Mouse (Mus musculus): ENCODE results near the gene Tmem108.

Tmem108 gene

DNA sequence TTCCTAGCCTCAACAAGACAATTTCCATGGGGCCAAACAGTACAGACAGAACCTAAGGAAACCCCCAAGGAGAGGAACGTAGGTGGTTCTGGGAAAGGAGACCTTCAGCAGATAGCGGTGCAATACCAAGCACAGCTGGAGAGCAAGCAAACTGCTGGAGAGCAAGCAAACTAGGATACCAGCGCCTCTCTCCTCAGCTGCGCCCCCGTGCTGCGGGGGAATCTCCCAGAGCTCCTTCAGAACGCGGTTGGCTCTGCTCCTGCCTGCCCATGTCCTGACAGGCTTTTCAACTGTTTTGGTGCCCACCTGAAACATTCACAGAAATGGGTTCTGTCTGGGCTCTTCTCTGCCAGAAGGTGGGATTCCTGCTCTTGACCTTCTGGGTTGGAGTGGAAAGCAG, 221.1 kb downstream of the Tmem108 start:
- DNase-seq, result no peak

DNA sequence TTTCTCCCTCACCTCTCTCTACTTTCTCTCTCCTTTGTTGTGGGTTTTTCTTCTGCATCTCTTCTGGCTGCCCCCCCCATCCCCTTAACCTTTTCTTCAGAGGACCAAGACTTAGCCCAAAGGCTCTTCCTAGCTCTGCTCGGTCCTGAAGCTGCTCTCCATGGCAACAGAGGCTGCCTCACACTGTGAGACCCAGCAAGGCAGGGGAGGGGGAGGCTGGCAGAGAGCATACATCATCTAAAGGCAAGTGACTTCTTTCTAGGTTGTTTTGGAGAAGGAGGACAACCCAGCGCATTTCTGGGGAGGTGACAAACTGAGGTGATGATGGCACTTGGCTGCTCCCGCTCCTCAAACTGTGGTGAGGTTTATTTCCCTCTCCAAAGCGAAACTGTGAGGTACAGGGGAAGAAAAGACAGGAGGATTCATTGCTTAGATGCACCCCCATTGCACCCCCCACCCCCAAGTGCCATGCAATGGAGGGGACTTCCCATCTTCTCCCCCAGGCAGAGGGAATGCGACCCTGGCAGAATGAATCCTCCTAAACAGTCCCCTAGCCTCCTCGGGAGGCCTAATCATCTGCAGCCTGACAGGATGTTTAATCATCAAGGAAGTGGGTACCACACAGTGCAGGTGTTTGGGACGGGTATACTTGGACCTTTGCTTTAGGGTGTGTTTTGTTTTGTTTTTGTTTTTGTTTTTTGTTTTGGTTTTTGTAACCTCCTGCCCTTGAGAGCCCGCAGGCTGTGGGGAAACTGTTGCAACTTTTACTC, 223.4 kb downstream of the Tmem108 start:
- no peak for DNase-seq

GRCm38 (mm10) chr9:103536059-103536634, 225.5 kb downstream of the Tmem108 start:
- DNase-seq, result no peak

GRCm38 (mm10) chr9:103525041-103525537, 236.5 kb downstream of the Tmem108 start:
- DNase-seq, result no peak

DNA sequence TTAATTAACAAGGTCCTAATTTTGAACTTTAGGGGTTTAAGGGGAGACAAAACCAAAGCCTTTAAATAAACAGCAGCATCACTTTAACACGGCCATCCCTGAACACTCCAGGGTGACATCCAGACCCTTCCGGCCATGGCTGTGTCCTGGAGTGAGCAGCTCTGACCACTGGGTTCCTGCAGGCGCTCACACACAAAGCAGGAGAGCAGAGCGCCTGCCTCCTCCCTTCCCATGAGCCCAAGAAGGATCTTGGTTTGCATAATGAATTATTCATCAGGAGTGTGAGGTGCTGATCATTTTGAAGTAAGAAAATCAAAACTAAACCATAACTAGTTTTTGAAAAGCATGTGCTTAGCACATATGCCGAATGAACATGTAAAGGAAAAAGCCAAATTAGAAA, 237.0 kb downstream of the Tmem108 start:
- DNase-seq, result no peak

DNA sequence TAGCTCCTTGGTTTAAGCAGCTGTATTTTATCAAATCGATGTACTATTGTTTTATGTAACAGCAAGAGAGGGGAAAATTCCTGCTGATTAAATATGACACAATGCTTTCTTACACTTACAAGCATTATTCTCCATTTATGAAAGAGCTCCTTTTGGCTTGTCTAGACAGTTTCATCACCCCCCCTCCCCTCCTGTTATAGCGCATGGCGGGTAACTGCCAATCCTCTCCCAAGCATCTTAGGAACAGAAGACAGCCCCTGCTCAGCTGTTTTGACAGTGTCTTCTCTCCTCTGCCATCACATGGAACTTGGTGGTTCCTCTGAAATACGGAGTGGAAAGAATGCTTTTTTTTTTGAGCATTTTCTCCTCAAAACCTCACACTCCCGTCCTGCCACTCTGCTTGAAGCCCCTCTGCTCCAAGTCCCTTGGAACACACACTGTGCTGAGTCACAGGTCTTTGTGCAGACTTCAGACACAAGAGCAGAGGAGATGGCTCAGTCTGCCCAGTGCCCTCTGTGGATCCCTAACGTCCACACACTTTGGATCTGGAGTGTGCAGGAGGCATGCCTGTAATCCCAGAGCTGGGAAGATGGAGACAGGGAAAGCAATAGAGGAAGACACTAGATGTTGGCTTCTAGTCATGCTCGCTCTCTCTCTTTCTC, 237.8 kb downstream of the Tmem108 start:
- DNase-seq, result no peak

GRCm38 (mm10) chr9:103523008-103523407, 238.6 kb downstream of the Tmem108 start:
- no peak for DNase-seq

DNA sequence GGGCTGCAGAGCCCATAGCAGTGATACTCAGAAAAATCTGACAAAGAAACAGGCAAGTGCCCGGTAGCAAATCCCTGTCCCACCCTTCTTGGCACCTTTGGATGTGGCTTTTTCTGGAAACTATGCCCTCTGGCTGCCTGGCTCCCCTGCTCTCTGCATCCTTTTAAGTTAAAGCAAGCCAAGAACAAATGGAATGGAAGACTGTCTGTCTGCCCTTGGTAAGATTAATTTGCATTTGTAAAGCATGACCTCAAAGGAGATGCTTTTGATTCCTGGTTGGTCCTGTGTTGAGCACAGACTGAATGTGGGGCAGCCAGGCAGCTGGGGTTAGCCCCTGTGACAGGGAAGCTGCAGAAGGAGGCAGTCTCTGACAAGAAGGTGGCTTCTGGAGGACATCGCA, 247.8 kb downstream of the Tmem108 start:
- DNase-seq, result no peak

DNA sequence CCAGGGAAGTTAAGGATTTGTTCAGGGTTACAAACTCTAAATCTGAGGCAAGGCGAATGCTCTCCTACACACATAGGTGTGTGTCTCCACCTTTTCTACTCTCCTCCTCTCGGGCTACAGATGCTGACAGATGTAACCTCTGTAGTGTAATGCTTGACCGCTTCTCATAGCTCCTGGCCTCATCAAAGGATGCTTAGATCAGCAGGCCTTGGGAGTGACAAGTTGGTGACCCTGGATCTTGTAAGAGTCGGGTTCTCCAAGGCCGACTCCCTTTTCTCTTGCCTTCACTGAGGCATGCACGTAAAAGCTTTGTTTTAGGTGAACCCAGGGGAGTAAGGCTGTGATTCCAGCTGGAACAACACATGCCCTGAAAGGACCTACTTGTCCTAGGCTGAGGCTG, 249.4 kb downstream of the Tmem108 start:
- DNase-seq, result no peak

DNA sequence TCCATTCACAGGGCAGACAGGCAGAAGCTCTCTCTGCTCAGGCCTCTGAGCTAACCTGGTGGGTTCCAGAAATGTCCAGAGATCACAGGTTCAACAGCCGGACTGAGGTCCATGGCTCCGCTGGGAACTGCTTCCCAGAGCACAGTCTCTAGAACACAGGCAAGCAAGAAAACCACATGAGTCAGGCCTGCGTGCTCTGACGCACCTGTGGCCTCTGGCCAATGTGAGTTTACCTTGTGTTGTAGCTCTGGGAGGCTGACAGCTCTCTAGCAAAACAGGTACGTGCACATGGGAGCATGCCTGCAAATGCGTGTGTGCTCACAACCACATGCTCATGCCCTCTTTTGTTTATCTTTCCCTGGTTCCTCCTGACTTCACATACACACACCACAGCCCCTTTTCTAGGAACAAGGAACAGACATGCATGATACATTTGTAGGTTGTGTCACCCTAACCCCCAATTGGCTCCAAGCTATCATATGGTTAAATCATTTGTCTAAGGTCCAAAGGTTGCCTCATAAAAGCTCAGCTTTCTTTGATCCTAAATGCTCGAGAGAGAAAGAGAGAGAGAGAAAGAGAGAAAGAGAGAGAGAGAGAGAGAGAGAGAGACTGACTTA, 254.6 kb downstream of the Tmem108 start:
- DNase-seq, result peak; percentile 55

GRCm38 (mm10) chr9:103505067-103505466, 256.6 kb downstream of the Tmem108 start:
- peak; percentile 81 for DNase-seq

GRCm38 (mm10) chr9:103504646-103505045, 257.0 kb downstream of the Tmem108 start:
- no peak for DNase-seq

DNA sequence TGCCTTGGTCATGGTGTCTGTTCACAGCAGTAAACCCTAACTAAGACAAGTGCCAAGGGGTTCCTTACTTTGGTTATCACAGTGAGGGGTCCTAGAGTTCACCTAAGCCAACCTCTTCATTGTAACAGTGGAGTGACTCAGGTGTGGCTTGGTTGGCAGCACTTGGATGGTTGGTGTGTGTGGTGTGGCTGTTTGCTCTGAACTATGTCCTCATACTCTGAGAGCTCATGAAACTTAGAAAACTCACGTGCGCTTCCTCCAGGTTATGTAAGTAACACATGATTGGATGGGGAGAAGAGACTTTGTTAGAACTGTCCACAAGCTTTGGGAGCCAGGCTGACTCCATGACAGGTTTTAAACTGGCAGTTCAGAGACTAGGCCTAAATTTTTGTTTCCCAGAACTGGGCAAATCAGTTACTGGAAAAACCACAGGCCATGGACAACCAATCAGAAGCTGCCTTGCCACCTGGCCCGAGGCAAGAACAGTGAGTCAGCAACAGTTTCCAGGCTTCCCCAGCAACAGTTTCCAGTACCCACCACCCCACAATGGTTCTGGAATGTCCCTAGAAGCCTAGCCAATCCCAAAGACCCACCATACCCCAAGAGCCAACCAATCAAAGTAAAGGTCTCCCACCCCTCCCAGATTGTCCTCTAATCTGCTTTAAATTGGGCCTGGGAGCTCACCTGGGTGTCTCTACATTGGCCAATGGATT, 257.9 kb downstream of the Tmem108 start:
- no peak for DNase-seq

DNA sequence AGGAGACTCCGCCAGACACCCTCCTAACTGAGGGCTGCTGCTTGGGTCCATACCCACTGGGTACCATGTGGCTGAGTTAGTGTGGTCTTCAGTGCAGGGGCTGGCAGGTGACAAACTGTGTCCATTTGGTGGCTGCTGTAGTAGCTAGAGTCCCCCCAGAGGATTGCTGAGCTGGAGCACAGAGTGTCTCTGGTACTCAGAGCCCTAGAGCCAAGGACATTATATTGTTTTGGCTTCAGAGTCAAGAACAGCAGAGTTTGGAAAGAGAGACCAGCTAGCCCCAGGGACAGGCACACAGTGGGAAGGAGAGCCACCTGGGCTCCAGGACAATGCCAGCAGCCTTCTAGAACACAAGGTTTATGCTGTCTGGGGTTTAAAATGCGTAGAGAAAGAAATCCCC, 259.0 kb downstream of the Tmem108 start:
- DNase-seq, result peak; percentile 67

DNA sequence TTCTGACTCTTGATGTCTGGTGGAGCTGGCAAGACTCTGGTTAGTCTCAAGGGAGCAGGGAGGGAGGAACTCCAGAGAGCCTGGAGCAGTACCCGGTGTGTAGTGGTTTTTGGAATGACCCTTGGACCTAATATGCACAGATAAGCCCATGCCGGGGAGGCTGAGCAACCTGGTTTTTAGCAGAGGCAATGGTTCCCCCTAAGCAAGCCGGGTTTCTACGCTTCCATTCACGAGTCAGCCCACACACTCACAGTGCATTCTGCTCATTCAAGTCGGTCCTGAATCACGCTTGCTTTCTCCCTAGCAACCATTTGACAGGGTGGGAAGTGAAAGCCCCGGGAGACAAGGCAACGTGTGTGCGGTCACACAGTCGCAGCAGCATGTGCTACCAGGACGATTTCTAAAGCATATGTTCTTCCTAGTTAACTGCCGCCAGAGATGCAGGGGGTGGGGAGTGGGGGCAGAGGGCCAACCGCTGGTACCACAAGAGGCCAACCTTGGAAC, 259.7 kb downstream of the Tmem108 start:
- DNase-seq, result peak; percentile 69

DNA sequence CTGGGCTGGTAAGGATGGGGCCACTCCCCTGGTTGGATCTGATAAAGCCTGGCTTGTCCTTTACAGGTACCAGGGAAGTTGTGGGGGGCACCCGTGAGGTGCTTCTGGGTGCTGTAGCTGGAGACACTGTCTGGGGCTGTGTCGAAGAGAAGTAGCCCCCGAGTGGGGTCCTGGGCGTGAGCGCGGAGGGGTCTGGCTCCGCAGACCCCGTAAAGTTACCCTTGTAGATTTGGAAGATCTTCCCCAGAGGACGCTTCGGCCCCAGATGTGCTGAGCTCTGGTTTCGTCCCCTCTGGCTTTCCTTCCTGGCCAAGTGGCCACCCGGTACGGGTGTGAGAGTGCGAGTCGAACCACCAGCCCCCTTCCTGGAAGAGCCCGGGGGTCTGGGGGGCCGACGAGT, 262.3 kb downstream of the Tmem108 start:
- DNase-seq, result peak; percentile 72

- peak; percentile 88 for DNase-seq
Observed at GRCm38 (mm10) chr9:103498699-103499098, 262.9 kb downstream of the Tmem108 start.

DNA sequence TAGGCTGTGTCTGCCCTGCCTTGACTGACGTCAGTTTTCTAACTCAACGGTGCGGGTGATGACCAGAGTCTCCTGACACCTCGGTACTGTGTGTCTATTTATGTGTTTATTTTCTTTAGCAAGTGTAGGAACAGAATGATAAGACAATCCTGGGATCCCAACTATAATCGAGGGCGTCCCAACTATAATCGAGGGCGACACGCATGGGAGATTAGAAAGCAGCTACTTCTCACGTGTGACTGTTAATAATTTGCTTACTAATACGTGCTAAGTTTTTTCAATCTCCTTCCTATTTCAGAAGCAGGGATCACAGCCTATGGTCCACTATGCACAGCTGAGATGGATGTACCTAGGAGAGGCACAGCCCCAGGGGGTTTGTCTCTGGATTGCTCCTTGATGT, 266.2 kb downstream of the Tmem108 start:
- DNase-seq, result peak; percentile 32

- peak; percentile 94 for DNase-seq
Observed at GRCm38 (mm10) chr9:103494346-103495020, 267.2 kb downstream of the Tmem108 start.

DNA sequence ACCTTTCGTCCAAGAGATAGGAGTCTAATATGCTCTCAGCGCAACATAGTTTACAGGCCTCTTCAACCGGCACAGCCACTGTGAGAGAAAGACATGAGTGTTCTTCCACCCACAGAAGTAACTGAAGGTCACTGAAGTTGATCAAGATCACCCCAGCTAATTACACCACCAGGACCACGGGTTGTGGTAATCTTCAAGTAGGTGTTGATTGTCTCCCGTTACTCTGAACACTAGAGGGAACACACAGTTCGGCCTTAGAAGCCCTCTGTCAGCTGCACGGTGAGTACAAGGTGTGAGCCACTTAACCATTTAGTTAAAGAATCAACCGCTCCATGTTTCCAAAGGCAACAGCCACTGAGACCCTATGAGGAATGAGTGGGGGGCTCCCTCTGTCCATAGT, 269.7 kb downstream of the Tmem108 start:
- DNase-seq, result no peak

- DNase-seq, result peak; percentile 79
Observed at GRCm38 (mm10) chr9:103490439-103490838, 271.2 kb downstream of the Tmem108 start.

DNA sequence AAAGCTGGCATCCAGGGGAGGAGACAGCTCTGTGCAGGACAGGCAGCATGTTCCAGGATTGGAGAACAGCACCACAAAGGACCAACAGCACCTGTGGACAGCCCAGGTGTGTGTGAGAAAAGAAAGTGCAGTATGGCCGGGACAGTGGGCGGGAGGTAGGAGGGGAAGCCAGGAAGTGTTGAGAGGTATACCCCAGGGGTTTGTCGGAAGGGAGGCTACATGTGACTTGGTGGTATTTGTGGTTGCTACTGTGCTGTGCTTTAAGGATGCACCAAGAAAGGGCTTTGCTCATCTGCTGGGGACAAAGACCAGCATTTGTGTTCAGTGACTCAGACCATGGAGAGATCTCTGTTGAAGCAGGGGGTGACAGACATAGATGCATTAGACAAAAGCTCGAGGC, 271.8 kb downstream of the Tmem108 start:
- no peak for DNase-seq
